Mouse (Mus musculus): Measurements from ENCODE around the gene Hes1.
"Not testable (repeated sequence)": the region's sequence is repeated elsewhere in the genome, so short reads cannot be mapped to it uniquely, and the experiment has no call there.

Gene Hes1

GRCm38 (mm10) chr16:30081498-30081897, 17.3 kb downstream of the Hes1 start:
- DNase-seq, result no peak

- DNase-seq, result no peak
These were observed 17.8 kb downstream of the Hes1 start for GRCm38 (mm10) chr16:30081980-30082379.

GRCm38 (mm10) chr16:30082965-30083364, 18.8 kb downstream of the Hes1 start:
- DNase-seq, result no peak

GRCm38 (mm10) chr16:30083536-30083935, 19.4 kb downstream of the Hes1 start:
- DNase-seq, result no peak

- no peak for DNase-seq
These were observed 24.5 kb downstream of the Hes1 start for GRCm38 (mm10) chr16:30088646-30089045.

- no peak for DNase-seq
These were observed 26.1 kb downstream of the Hes1 start for GRCm38 (mm10) chr16:30090200-30090865.

GRCm38 (mm10) chr16:30096050-30096449, 31.9 kb downstream of the Hes1 start:
- no peak for DNase-seq

- DNase-seq, result no peak
These were observed 32.3 kb downstream of the Hes1 start for GRCm38 (mm10) chr16:30096475-30096874.

- no peak for DNase-seq
These were observed 34.9 kb downstream of the Hes1 start for GRCm38 (mm10) chr16:30099124-30099523.

GRCm38 (mm10) chr16:30102149-30102915, 38.1 kb downstream of the Hes1 start:
- DNase-seq, result peak; percentile 26

- peak; percentile 30 for DNase-seq
These were observed 38.8 kb downstream of the Hes1 start for GRCm38 (mm10) chr16:30102982-30103381.

GRCm38 (mm10) chr16:30103495-30103894, 39.3 kb downstream of the Hes1 start:
- no peak for DNase-seq

GRCm38 (mm10) chr16:30104363-30104762, 40.2 kb downstream of the Hes1 start:
- no peak for DNase-seq

GRCm38 (mm10) chr16:30105476-30105875, 41.3 kb downstream of the Hes1 start:
- no peak for DNase-seq

GRCm38 (mm10) chr16:30108167-30108566, 44.0 kb downstream of the Hes1 start:
- not testable (repeated sequence) for DNase-seq

GRCm38 (mm10) chr16:30110466-30110865, 46.3 kb downstream of the Hes1 start:
- peak; percentile 62 for DNase-seq

GRCm38 (mm10) chr16:30111069-30111468, 46.9 kb downstream of the Hes1 start:
- no peak for DNase-seq

GRCm38 (mm10) chr16:30111566-30111965, 47.4 kb downstream of the Hes1 start:
- peak; percentile 19 for DNase-seq

- no peak for DNase-seq
These were observed 49.0 kb downstream of the Hes1 start for GRCm38 (mm10) chr16:30113170-30113569.

GRCm38 (mm10) chr16:30113800-30114199, 49.6 kb downstream of the Hes1 start:
- DNase-seq, result no peak

- peak; percentile 75 for DNase-seq
These were observed 50.3 kb downstream of the Hes1 start for GRCm38 (mm10) chr16:30114451-30114850.

Measured in kidney, adult 9 months (tissue).